21 mouse cellular contexts compared by ENCODE assay signal in the genomic region with DNA sequence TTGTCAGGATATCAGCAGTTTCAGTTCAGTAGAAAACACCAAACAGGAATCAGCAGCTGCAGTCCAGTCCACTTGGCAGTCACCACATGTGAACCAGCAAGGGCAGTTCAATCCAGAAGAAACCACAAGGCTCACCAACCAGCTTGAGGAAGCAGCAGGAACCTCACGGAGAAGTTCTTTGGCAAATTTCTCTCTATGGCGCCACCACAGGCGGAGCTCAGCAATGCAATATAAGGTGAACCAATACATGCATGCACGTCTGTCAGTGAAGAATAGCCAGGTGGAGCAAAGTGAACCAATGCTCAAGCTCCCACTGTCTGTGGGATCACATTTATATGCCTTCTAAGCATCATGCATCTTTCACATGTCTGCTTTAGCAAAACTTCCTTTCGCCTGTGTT.
DNase-seq lines count a peak whose midpoint lies in the region; ATAC-seq and TF ChIP-seq lines count a peak whose summit lies in the region.
"Had no signal": no experiment of that assay in that cellular context is flagged by ENCODE, and none has a peak within 500 bp of the region (broad histone marks: within the 10 kb centered on the region; RNA-seq: fewer than 3 reads in every experiment).

No protein-coding gene starts in this region.

- ATAC-seq in intestine, postnatal 0 days, result peak; percentile 13; the same call in 1 of the 2 replicates
- no peak for ATAC-seq in intestine, embryonic 16.5 days
- no peak for ATAC-seq in liver, postnatal 0 days
- no peak for ATAC-seq in hindbrain, embryonic 13.5 days (ENCODE audit: low FRiP score)
- ATAC-seq: activated CD4-positive, CD25-positive, alpha-beta regulatory T cell, adult 4 months; forebrain, embryonic 14.5 days had no signal

- DNase-seq in thymus, postnatal 25 days, result peak; percentile 34
- DNase-seq in thymus, adult 18-20 months, result no peak
- DNase-seq in liver, postnatal 0 days, result no peak
- no peak for DNase-seq in left cerebral cortex, postnatal 36 days (ENCODE audit: low spot score in 2 of 2)
- DNase-seq: adrenal gland, postnatal 25 days; cerebellum, adult 11 months; cerebellum, postnatal 10 days; gastrocnemius, postnatal 14 days; heart, adult 2 months; lung, adult 2 months; lung, postnatal 36 days; retina, postnatal 1 day had no signal

- H3K36me3 ChIP-seq in intestine, postnatal 0 days (ENCODE audit: control insufficient read depth, insufficient read depth), result no peaks in the 10 kb centered on the region
- no peaks in the 10 kb centered on the region for H3K36me3 ChIP-seq in intestine, embryonic 16.5 days (ENCODE audit: control insufficient read depth, insufficient read depth, low read length)
- no peaks in the 10 kb centered on the region for H3K36me3 ChIP-seq in liver, postnatal 0 days (replicated peaks; ENCODE audit: insufficient read depth, low read length)
- no peaks in the 10 kb centered on the region for H3K36me3 ChIP-seq in hindbrain, embryonic 13.5 days
- H3K36me3 ChIP-seq: embryonic facial prominence, embryonic 12.5 days; heart, embryonic 15.5 days had no signal

- H3K27me3 ChIP-seq in intestine, postnatal 0 days (replicated peaks; ENCODE audit: control insufficient read depth, insufficient read depth, low read length), result no peaks in the 10 kb centered on the region
- H3K27me3 ChIP-seq in intestine, embryonic 16.5 days (replicated peaks; ENCODE audit: control insufficient read depth, insufficient read depth, low read length), result no peaks in the 10 kb centered on the region
- no peaks in the 10 kb centered on the region for H3K27me3 ChIP-seq in liver, postnatal 0 days (ENCODE audit: insufficient read depth, low read length)
- 0 out of 2 replicates have a peak, but pooled peaks cover 4% of the 10 kb centered on the region for H3K27me3 ChIP-seq in hindbrain, embryonic 13.5 days
- H3K27me3 ChIP-seq: embryonic facial prominence, embryonic 12.5 days had no signal

- peak; percentile 48 for TF ChIP-seq CTCF in intestine, postnatal 0 days (IDR thresholded peaks at IDR 0.05; ENCODE audit: low read depth)
- peak; percentile 26; the same call in 1 of the 2 replicates for TF ChIP-seq CTCF in liver, postnatal 0 days (IDR thresholded peaks at IDR 0.05; ENCODE audit: low read depth)

- TF ChIP-seq EP300 in liver, postnatal 0 days (IDR thresholded peaks at IDR 0.05; ENCODE audit: low read depth), result no peak

- H3K4me3 ChIP-seq in intestine, postnatal 0 days (ENCODE audit: low read depth, low read length), result no peak overlapping the region
- H3K4me3 ChIP-seq in intestine, embryonic 16.5 days (ENCODE audit: low read length), result no peak overlapping the region
- H3K4me3 ChIP-seq in liver, postnatal 0 days (ENCODE audit: low read depth, low read length), result no peak overlapping the region
- H3K4me3 ChIP-seq in hindbrain, embryonic 13.5 days, result no peak overlapping the region
- H3K4me3 ChIP-seq: embryonic facial prominence, embryonic 12.5 days; erythroblast, embryonic 14.5 days; heart, adult 2 months; heart, embryonic 15.5 days; limb, embryonic 13.5 days had no signal

- 90% methylated on average over 5 of the region's 5 CpGs for WGBS in intestine, postnatal 0 days
- 93% methylated on average over 5 of the region's 5 CpGs for WGBS in intestine, embryonic 16.5 days
- WGBS in liver, postnatal 0 days (ENCODE audit: insufficient replicate concordance), result 85% methylated on average over 5 of the region's 5 CpGs
- 93% methylated on average over 5 of the region's 5 CpGs for WGBS in hindbrain, embryonic 13.5 days

- H3K4me2 ChIP-seq in intestine, postnatal 0 days (replicated peaks; ENCODE audit: low read depth), result no peak overlapping the region
- H3K4me2 ChIP-seq in intestine, embryonic 16.5 days (ENCODE audit: low read depth, low read length), result no peak overlapping the region
- H3K4me2 ChIP-seq in liver, postnatal 0 days (ENCODE audit: low read depth, low read length), result no peak overlapping the region
- no peak overlapping the region for H3K4me2 ChIP-seq in hindbrain, embryonic 13.5 days
- H3K4me2 ChIP-seq: embryonic facial prominence, embryonic 12.5 days; heart, embryonic 15.5 days; limb, embryonic 13.5 days had no signal

- no peak overlapping the region for H3K9ac ChIP-seq in intestine, postnatal 0 days (ENCODE audit: low read depth, low read length)
- no peak overlapping the region for H3K9ac ChIP-seq in intestine, embryonic 16.5 days (ENCODE audit: low read depth, low read length)
- H3K9ac ChIP-seq in liver, postnatal 0 days (replicated peaks), result no peak overlapping the region
- H3K9ac ChIP-seq in hindbrain, embryonic 13.5 days, result no peak overlapping the region
- H3K9ac ChIP-seq: embryonic facial prominence, embryonic 12.5 days; heart, embryonic 15.5 days; limb, embryonic 13.5 days had no signal

- peaks cover 8% of the 10 kb centered on the region; the same call in 1 of the 2 replicates for H3K4me1 ChIP-seq in intestine, postnatal 0 days (replicated peaks; ENCODE audit: control insufficient read depth, insufficient read depth, low read length)
- H3K4me1 ChIP-seq in intestine, embryonic 16.5 days (ENCODE audit: control insufficient read depth, insufficient read depth, low read length), result peaks cover 2% of the 10 kb centered on the region; the same call in 1 of the 2 replicates
- peaks cover 14% of the 10 kb centered on the region for H3K4me1 ChIP-seq in liver, postnatal 0 days (ENCODE audit: insufficient read depth)
- no peaks in the 10 kb centered on the region for H3K4me1 ChIP-seq in hindbrain, embryonic 13.5 days (replicated peaks)
- H3K4me1 ChIP-seq: limb, embryonic 13.5 days had no signal

- no peaks in the 10 kb centered on the region for H3K9me3 ChIP-seq in intestine, postnatal 0 days (ENCODE audit: control insufficient read depth)
- peaks cover 8% of the 10 kb centered on the region for H3K9me3 ChIP-seq in intestine, embryonic 16.5 days (ENCODE audit: control insufficient read depth, low read length)
- peaks cover 6% of the 10 kb centered on the region; the same call in 1 of the 2 replicates for H3K9me3 ChIP-seq in liver, postnatal 0 days (ENCODE audit: low read length)
- H3K9me3 ChIP-seq in hindbrain, embryonic 13.5 days, result peaks cover 15% of the 10 kb centered on the region; the same call in 1 of the 2 replicates
- H3K9me3 ChIP-seq: embryonic facial prominence, embryonic 12.5 days had no signal

- intact Hi-C loops in left cerebral cortex, postnatal 36 days (cut with DNase I), result no loop called here

- peak overlapping the region; percentile 10 for H3K27ac ChIP-seq in intestine, postnatal 0 days (ENCODE audit: low read depth, low read length)
- H3K27ac ChIP-seq in intestine, embryonic 16.5 days (ENCODE audit: low read length), result no peak overlapping the region
- no peak overlapping the region for H3K27ac ChIP-seq in liver, postnatal 0 days (ENCODE audit: low read depth)
- no peak overlapping the region for H3K27ac ChIP-seq in hindbrain, embryonic 13.5 days
- H3K27ac ChIP-seq: embryonic facial prominence, embryonic 12.5 days; heart, adult 2 months; heart, embryonic 15.5 days; limb, embryonic 13.5 days had no signal
